Mouse (Mus musculus) testis, postnatal 14 days (tissue): ENCODE measurements around the gene Uqcrq.

Experiments used
- DNase-seq: peaks from one replicate; pipeline ENCODE4 v3.0.0; 2021; ENCODE audit warnings: low spot score

The Uqcrq gene

DNA sequence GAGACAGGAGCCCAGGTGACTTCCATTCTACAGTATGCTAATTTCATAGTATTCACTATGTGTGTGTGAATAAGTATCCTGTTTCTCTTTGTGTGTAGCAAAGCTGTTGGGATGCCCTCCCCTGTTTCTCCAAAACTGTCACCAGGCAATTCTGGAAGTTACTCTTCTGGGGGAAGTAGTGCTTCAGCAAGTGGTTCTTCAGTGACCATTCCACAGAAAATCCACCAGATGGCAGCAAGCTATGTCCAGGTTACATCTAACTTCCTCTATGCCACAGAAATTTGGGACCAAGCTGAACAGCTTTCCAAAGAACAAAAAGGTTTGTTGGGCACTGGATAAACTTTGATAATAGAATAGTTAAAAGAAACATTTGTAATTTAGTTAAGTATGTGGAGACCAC, 18.9 kb downstream of the Uqcrq start:
- DNase-seq = no peak

DNA sequence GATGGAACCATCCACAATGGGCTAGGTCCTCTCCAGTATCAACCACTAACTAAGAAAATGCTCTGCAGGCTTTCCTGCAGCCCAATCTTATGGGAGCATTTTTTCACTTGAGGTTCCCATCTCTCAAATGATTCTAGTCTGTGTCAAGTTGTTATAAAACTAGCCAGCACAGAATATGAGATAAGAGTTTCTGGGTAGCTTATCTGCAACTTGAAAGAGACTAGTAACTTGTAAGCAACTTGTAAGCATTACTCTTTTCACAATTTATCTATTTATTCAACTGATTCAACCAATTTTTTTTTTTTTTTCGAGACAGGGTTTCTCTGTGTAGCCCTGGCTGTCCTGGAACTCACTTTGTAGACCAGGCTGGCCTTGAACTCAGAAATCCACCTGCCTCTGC, 27.0 kb downstream of the Uqcrq start:
- no peak for DNase-seq

DNA sequence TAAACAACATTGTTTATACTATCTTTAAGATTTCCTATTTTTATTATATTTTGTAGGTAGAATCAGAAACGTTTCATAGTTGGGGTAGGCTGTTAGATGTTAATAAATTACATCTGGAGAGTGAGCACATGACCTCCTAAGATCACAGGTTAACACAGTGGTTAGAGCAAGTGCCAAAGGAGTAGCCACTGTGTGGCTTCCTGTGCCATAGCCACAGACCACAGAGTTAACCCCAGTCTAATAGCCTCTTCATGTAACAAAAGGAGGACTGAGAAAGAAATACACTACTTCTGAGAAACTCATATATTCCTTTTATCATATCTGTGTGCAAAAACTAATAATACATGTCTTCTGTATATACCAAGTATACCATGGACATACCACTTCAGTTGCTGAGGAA, 36.8 kb downstream of the Uqcrq start:
- DNase-seq = no peak

DNA sequence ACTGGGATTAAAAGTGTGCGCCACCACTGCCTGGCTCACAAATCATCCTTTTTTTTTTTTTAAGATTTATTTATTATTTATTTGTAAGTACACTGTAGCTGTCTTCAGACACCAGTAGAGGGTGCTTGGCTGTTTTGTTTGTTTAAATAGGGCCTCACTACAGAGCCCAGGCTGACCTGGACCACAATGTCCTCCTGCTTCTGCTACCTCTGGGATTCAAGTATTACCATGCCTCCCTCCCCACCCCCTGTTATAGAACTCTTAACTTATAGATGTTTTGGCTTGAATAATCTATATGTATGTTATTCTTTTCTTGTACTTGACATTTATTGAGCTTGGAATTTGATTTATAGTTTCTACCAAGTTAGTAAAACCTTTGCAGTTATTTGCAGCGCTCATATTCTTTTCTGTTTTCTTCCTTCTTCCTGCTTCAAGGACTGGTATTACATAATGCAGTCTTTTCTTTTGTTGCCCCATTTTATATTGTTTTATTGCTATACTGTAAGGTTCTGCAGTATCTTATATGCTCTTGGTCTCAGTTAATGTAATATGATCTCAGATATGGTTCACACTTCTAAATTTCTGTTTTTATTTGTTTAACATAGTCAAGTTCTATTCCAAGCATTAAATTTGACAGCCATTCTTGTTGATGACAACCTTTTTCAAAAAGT, 46.7 kb downstream of the Uqcrq start:
- no peak for DNase-seq

DNA sequence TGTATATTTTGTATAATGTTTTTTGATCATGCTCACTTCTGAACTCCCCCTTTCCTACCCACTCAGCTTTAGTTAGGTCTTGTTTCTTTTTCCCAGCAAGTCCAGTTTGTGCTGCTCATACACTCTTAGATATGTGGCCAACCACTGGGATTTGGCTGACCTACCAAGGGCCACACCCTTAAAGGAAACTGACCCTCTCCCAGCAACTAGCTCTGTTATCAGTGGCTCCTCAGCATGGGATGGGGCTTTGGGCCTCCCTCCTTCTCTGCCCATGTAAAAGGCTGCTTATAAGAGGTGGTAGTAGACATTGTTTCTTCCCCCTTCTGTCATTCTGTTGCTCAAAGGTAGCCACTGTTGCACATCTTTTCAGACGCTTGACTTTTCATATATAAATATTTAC, 51.7 kb downstream of the Uqcrq start:
- DNase-seq = no peak
